Mouse (Mus musculus) lung, adult 2 months (tissue): Measurements from ENCODE around the gene Tgfbr3l. TPM values are rescaled to one million over a fixed set of nuclear protein-coding genes. Genes with fewer than 3 reads are reported as not detected.
A peak's percentile ranks its signal among the peaks of the same experiment; 100 is the strongest.
"Not testable (repeated sequence)": the region's sequence is repeated elsewhere in the genome, so short reads cannot be mapped to it uniquely, and the experiment has no call there.

Experiments used
- DNase-seq: peaks from one replicate; pipeline ENCODE4 v3.0.0; 2022
- H3K4me1 ChIP-seq: fragments of 200-500 bp; 2 replicates; pipeline ENCODE4 v1.6.1; 2011; ENCODE audit warnings: low read length; ENCODE audit not compliant: control insufficient read depth, insufficient read depth
- H3K4me3 ChIP-seq: fragments of 200-500 bp; replicated peaks from 2 replicates; pipeline ENCODE3; 2011; ENCODE audit warnings: low read depth, mild to moderate bottlenecking, control low read depth, low read length; ENCODE audit errors: extremely low read depth
- CTCF ChIP-seq: fragments of 200-500 bp; IDR thresholded peaks from 2 replicates; pipeline ENCODE4 v1.5.1; 2011; ENCODE audit warnings: mild to moderate bottlenecking, low read length, control low read depth; ENCODE audit not compliant: insufficient read depth
- POLR2A ChIP-seq: fragments of 200-500 bp; IDR thresholded peaks from 2 replicates; pipeline ENCODE4 v1.6.1; 2011; ENCODE audit warnings: low read depth, mild to moderate bottlenecking, control low read depth, low read length, borderline replicate concordance; ENCODE audit errors: extremely low read depth
- WGBS: fragments of 180-500 bp; shearing (Covaris S2); methylation state at CpG from one replicate; pipeline ENCODE4 v1.1.7; 2018; 5-methylcytosine and 5-hydroxymethylcytosine counted together
- polyA plus RNA-seq: library from polyadenylated mRNA; depleted of rRNA; stranded (reverse); fragments of >200 nt; gene quantifications from 2 replicates; pipeline ENCODE4 v1.2.3, GENCODE M21; 2012

Tgfbr3l gene
- polyA plus RNA-seq, 1 experiment: 56.3 TPM

DNA sequence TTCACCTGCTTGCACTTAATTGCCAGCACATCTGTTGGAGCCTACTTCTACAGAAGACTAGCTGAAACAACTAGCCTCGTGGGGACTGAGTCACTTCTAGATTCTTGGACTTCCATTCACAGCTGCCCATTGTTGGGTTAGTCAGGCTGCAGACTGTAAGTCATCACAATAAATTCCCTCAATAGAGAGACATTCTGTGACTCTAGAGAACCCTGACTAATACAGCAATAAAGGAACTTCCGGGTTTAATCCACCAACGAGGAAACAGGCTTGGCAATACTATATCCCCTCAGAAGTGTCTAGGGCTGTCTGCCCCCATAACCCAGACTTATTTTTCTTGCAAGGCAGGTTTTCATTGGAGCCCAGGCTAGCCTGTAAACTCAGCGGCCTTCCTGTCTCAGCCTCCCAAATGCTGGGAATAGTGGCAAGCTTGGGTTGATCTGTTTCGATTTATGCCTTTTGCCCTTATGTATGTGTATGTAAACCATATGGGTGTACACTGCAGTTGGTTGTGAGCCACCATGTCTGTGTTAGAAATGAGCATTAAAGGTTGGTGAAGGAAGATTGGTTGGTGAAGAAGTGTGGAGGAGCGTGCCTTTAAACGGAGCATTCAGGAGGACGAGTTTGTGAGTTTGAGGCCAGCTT is 4.2 kb downstream of the Tgfbr3l start:
- peak overlapping the region; percentile 11 for H3K4me3 ChIP-seq
- WGBS: 35% methylated on average over 8 of the region's 8 CpGs

DNA sequence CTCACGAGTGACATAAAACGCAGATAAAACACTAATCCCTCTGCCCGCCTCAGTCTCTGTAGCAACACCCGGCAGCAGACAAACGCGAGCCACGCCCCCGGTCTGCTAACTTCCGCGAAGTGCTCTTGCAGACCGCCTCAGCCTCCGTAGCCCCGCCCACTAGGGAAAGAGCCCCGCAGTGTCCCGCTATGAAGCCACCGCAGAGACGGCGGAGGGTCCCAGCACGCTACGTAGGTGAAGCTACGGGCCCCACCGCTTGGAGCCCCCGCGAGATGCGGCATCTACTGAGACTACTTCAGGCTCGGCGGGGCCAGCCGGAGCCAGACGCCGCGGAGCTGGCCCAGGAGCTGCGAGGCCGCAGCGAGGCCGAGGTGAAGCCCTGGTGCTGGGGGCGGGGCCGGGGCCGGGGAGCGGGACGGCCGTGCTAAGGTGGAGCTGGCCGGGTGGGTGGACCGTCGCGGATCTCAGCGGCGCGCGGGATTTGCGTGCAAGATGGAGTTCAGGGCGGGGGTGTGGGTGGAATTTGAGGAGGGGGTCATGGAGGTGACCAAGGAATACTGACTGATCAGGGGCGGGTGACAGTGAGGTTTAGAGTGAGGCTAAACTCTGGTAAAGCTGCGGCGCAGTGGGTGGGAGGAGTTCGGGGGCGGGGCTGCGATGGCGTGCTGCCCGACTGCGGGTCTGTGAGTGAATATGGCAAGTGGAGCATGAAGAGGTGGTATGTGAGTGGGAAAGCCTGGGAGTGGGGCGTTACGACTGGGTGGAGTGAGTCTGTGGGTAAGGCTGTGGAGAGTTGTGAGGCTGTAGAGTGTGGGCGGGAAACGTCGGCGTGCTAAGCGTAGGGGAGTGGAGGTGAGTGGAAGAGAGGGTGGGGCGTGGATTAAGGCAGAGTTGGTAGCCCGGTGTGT is 5.2 kb downstream of the Tgfbr3l start, which contains the start of gene Snapc2:
TSS of gene Snapc2 (plus strand) at position 147 of the 908 bp plus-strand sequence.
- H3K4me1 ChIP-seq: peaks cover 7% of the 10 kb centered on the region
- under 1% methylated on average over 69 of the region's 69 CpGs for WGBS
- H3K4me3 ChIP-seq: peak within 1 kb of the TSS; percentile 79
- TF ChIP-seq CTCF (no peak), POLR2A (peak; percentile 65; the same call in 1 of the 2 replicates)
- peak; percentile 97 for DNase-seq

More for the DNA sequence above, 4.2 kb downstream of the Tgfbr3l start:
- TF ChIP-seq CTCF (no peak), POLR2A (no peak)
- H3K4me1 ChIP-seq: peaks cover 7% of the 10 kb centered on the region
- no peak for DNase-seq

DNA sequence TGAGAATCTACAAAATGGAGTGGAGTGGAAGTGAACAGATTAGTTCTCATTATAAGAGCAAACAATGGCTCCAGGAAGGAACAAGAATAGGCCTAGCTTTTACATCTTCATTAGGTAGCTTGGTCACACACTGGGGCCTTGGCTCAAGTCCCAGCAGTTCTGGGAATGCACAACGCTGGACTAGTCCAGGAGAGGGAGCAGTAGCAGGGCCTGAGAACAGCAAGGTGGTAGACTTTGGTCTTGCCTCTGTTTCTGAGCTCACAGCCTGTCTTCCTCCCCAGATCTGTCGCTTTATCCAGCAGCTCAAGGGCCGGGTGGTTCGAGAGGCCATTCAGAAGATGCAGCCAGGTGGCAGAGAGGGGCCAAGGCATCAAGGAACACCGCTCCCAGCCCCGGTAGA is 6.0 kb downstream of the Tgfbr3l start:
- TF ChIP-seq CTCF: 0 out of 2 replicates have a peak, but pooled peaks have one; percentile 17
- no peak for TF ChIP-seq POLR2A
- no peak for DNase-seq
- Histone ChIP-seq H3K4me1 (peaks cover 11% of the 10 kb centered on the region), H3K4me3 (no peak overlapping the region)
- 58% methylated on average over 6 of the region's 6 CpGs for WGBS

DNA sequence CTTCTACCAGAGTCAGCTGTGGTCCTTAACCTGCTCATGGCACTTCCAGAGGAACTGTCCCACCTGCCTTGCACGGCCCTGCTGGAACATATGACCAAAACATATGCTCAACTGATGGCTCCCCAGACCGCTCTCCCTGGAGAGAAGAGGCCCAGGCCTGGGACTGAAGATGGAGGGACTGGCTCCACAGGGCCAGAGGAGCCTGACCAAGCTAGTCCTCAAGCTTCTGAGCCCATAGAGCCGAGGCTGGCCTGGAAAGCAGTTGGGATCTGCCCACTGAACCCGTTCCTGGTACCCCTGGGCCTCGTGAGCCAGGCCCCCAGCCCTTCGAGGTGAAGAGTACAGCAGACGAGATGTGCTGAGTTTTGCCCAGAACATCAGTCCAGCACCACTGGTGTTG is 7.5 kb downstream of the Tgfbr3l start:
- 87% methylated on average over 7 of the region's 7 CpGs for WGBS
- peaks cover 15% of the 10 kb centered on the region for H3K4me1 ChIP-seq
- not testable (repeated sequence) for DNase-seq, H3K4me3 ChIP-seq

DNA sequence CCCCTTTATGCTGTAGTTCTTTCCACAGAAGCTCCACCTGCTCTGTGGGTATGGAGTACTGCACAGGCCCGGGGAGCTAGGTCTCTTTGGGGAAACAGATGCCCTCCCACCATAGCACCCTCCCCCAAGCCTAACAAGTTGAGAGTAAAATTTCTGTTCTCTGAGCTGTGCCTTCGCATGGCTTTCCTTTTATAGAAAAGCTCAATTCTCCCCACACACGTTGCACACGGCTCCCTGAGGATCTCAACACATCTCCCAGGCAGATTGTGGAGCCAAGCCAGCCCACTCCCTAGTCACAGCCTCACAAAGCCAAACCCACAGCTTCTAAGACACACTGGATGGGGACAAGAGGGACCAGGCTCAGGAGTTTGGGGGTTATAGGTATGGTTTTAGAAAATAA is 8.9 kb downstream of the Tgfbr3l start:
- no peak for TF ChIP-seq CTCF
- no peak for TF ChIP-seq POLR2A
- Histone ChIP-seq H3K4me3 (no peak overlapping the region), H3K4me1 (peaks cover 15% of the 10 kb centered on the region)
- DNase-seq: no peak
- 41% methylated on average over 4 of the region's 4 CpGs for WGBS

DNA sequence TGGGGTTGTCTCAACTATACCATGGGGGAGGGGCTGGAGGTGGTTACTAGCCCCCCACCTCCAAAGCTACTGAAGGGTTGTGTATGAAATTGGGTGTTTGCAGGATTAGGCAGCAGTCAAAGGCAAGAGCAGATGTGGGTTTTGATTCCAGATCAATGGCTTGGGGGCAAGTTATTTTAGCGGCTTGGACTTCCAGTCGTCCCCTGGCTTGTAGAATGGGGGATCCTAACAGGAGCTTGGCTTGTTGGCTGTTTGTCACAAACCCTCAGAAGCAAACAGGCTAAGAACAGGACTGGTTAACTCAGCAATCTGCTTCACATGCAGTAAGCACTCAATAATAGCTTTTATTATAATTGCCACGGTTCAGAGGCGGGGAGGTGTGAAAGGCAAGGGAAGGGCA is 9.3 kb downstream of the Tgfbr3l start:
- DNase-seq: no peak
- Histone ChIP-seq H3K4me1 (peaks cover 15% of the 10 kb centered on the region), H3K4me3 (no peak overlapping the region)
- 79% methylated on average over 4 of the region's 4 CpGs for WGBS
- no peak for TF ChIP-seq POLR2A

DNA sequence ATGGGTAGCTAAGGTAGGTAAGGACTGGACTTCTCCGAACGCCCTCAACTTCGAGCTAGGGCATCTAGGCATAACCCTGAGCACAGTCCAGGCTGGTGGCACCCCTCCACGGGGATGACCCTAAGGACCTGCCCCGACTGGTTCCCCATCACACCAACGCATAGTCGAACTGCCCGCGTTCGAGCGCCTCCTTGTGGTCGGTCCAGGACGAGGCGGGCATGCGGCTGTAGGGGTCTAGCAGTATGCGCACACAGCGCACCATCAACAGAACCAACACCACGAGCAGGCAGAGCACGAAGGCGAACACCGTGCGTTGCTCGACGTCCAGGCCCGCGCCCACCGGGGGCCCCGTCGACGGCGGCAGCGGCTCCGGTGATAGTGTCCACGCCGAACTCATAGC is 10.2 kb downstream of the Tgfbr3l start:
- peak overlapping the region; percentile 66 for H3K4me3 ChIP-seq
- peak; percentile 63 for TF ChIP-seq CTCF
- no peak for TF ChIP-seq POLR2A
- DNase-seq: peak; percentile 66
- H3K4me1 ChIP-seq: peaks cover 13% of the 10 kb centered on the region
- 2% methylated on average over 35 of the region's 35 CpGs for WGBS

DNA sequence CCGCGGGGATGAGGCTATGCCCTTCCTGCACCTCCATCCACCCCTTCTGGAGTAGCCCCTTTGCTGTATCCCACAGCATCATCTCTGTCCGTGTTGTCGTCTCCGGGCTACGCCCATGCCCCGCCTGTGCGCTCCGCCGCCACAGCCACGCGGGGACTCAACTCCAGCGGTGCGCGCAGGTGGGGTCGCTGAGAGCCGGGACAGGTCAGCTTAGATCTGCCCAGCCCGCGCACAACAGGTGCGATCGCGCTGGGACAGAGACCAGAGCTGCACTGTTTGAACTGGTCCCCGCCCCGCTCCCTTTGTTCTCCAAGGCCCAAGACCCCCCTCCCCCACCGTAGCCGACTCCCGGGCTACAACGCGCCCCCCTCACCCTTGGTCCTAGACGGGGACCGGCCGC is 10.7 kb downstream of the Tgfbr3l start:
- DNase-seq: no peak
- no peak for TF ChIP-seq POLR2A
- no peak for TF ChIP-seq CTCF
- Histone ChIP-seq H3K4me1 (peaks cover 10% of the 10 kb centered on the region), H3K4me3 (peak overlapping the region; percentile 66)
- WGBS: 2% methylated on average over 32 of the region's 32 CpGs

DNA sequence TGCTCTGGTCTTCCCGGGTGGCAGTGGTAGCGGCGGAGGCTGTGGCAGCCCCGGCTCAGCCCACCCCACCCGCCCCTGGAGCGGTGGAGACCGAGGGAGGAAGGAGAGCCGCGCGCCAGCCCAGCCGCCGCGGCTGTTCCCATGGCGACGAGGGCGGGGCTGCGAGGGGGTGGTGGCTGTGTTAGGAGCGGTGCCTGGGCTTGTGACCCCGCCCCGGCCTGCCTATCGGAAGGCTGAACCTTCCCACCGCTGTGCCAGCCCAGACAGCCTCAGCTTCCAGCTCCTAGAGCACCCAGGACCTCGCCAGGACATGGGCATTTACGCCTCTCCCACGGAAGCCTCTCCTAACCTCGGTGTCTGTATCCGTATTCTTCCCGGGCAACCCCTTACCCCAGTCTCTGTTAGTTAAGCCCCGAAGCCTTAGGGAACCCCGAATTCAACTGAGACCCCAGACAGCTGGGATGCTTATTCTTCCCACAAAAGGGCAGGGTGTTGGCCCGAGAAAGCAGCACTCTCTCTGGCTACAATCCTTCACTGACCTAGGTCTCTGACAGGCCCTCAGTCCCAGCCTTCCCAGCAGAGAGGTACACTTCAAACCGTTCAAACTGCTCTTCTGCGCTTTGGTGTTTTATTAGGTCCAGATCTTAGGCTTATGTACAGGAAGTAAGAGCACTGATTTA is 11.3 kb downstream of the Tgfbr3l start, which contains the start of gene Ctxn1:
TSS of gene Ctxn1 (minus strand) at position 150 of the 680 bp plus-strand sequence.
- Histone ChIP-seq H3K4me1 (peaks cover 8% of the 10 kb centered on the region), H3K4me3 (peak within 1 kb of the TSS; percentile 66)
- TF ChIP-seq CTCF (no peak), POLR2A (peak; percentile 55; the same call in 1 of the 2 replicates)
- 5% methylated on average over 33 of the region's 33 CpGs for WGBS
- DNase-seq: peak; percentile 95
